ENCODE assay signal across 8 mouse cellular contexts in the genomic region with DNA sequence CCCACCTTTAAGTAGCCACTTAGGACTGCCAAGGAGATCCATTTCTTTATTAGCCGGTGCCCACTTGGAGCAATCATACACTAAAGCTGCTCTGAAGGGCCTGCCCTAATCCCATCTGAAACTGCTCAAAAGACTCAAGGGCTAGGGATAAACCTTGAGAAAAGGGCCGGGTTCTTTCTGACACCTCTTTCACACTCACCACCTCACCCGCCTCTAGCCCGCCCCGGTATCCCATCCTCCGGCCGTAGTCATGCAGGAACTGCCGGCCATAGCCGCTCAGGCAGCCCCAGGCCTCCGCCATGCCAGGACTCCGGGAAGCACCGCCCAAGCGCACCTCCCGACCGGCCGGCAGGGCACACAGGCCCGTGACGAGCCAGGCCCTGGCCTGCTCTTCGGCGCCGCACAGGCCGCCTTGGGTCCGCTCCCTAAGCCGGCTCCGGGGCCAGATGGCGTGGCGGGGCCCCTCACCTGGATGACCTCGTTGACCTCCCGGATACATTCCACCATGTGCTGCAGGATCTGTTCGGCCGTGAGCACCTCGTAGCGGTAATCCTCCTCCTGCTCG. TPM values are rescaled to one million over a fixed set of nuclear protein-coding genes. Genes with fewer than 3 reads are reported as not detected.
DNase-seq lines count a peak whose midpoint lies in the region; TF ChIP-seq lines count a peak whose summit lies in the region.

No protein-coding gene starts in this region.

- H3K27ac ChIP-seq in cortical plate, adult 2 months (ENCODE audit: insufficient read depth, low read length), result peak overlapping the region; percentile 91
- peak overlapping the region; percentile 99 for H3K27ac ChIP-seq in midbrain, embryonic 10.5 days (replicated peaks)

- DNase-seq in adipocyte (ENCODE audit: low spot score), result peak; percentile 60
- DNase-seq in gastrocnemius, adult 8-10 months (ENCODE audit: low spot score in 2 of 2), result peak; percentile 53 to 64
- DNase-seq in induced T-regulatory cell, adult 2 months (ENCODE audit: low read depth), result peak; percentile 78
- peak; percentile 58 for DNase-seq in left cerebral cortex, postnatal 4 days
- peak; percentile 68 for DNase-seq in midbrain, embryonic 10.5 days (ENCODE audit: low spot score)
- DNase-seq in right cerebral cortex, postnatal 36 days (ENCODE audit: low spot score in 2 of 2), result peak; percentile 18 to 19
- peak; percentile 65 to 67 for DNase-seq in urinary bladder, postnatal 4 days (ENCODE audit: low spot score in 2 of 2)

- H3K36me3 ChIP-seq in midbrain, embryonic 10.5 days, result peaks cover 5% of the 10 kb centered on the region

- no peaks in the 10 kb centered on the region; the same call in 1 of the 2 replicates for H3K4me1 ChIP-seq in cortical plate, adult 2 months (ENCODE audit: control insufficient read depth, insufficient read depth, low read length)
- H3K4me1 ChIP-seq in midbrain, embryonic 10.5 days, result peaks cover 33% of the 10 kb centered on the region

- peak overlapping the region; percentile 73 for H3K4me3 ChIP-seq in cortical plate, adult 2 months (ENCODE audit: insufficient read depth, low read length)
- peak overlapping the region; percentile 100 for H3K4me3 ChIP-seq in midbrain, embryonic 10.5 days

- no peaks in the 10 kb centered on the region for H3K9me3 ChIP-seq in midbrain, embryonic 10.5 days (replicated peaks)

- TF ChIP-seq POLR2A in cortical plate, adult 2 months (IDR thresholded peaks at IDR 0.05; ENCODE audit: extremely low read depth, insufficient read depth, low read length), result no peak

- intact Hi-C loops in left cerebral cortex, postnatal 4 days (cut with DNase I), result no loop called here

- WGBS in midbrain, embryonic 10.5 days, result 0% methylated on average over 34 of the region's 34 CpGs

- no peaks in the 10 kb centered on the region for H3K27me3 ChIP-seq in midbrain, embryonic 10.5 days (ENCODE audit: low read depth, poor library complexity, severe bottlenecking)

- no peak for TF ChIP-seq CTCF in cortical plate, adult 2 months (IDR thresholded peaks at IDR 0.05; ENCODE audit: extremely low read depth, insufficient read depth, low read length)

RNA-seq across cellular contexts. Expression of gene Arih1, which starts 0.8 kb away (rescaled TPM):
- 48.8 and 49.5 TPM in 2 replicates for polyA plus RNA-seq in cortical plate, adult 2 months (2012; rRNA removed)
- 100 to 1,000 TPM; 101 to 124 (median 111) TPM for total RNA-seq in gastrocnemius, adult 8-10 months (2022)
- total RNA-seq in left cerebral cortex, postnatal 4 days (2021), result 100 to 1,000 TPM; 127 to 130 TPM
- polyA plus RNA-seq in midbrain, embryonic 10.5 days (2016; fragmentation: Nextera tagmentation; extraction: Ambion mirVana), result 14.1 and 14.4 TPM in 2 replicates

RNA-seq across cellular contexts. Expression of gene Hexa, which starts 53.7 kb away (rescaled TPM):
- 56.1 and 59.4 TPM in 2 replicates for polyA plus RNA-seq in cortical plate, adult 2 months (2012; rRNA removed)
- total RNA-seq in gastrocnemius, adult 8-10 months (2022), result 10 to 100 TPM; 36.4 to 39.3 (median 39.1) TPM
- 10 to 100 TPM; 31.4 to 33.0 TPM for total RNA-seq in left cerebral cortex, postnatal 4 days (2021)
- 50.4 and 51.2 TPM in 2 replicates for polyA plus RNA-seq in midbrain, embryonic 10.5 days (2016; fragmentation: Nextera tagmentation; extraction: Ambion mirVana)

RNA-seq across cellular contexts. Expression of gene Tmem202, which starts 54.1 kb away (rescaled TPM):
- 2.8 TPM in 2 replicates for polyA plus RNA-seq in cortical plate, adult 2 months (2012; rRNA removed)
- total RNA-seq in gastrocnemius, adult 8-10 months (2022), result under 1 TPM in 3 of 4 experiments, not detected in 1; 0.36 to 0.86 (median 0.54) TPM
- 1 to 10 TPM; 2.2 to 2.3 TPM for total RNA-seq in left cerebral cortex, postnatal 4 days (2021)
- polyA plus RNA-seq in midbrain, embryonic 10.5 days (2016; fragmentation: Nextera tagmentation; extraction: Ambion mirVana), result 0.09 and 0.12 TPM in 2 replicates

Comparison
In these comparisons a context has a peak if more than half of its experiments do, and no peak if none do; other contexts are left out.
1. Peak in every context shown above with its lines: DNase-seq, H3K4me3 ChIP-seq and H3K27ac ChIP-seq.
2. DNase-seq: peak in every context shown above with its lines; median percentile 78 in induced T-regulatory cell, adult 2 months; 68 in midbrain, embryonic 10.5 days; 66 in urinary bladder, postnatal 4 days; 60 in adipocyte; 58 in gastrocnemius, adult 8-10 months; 58 in left cerebral cortex, postnatal 4 days; 18 in right cerebral cortex, postnatal 36 days.